Mouse (Mus musculus): ENCODE data around the gene Acd. TPM values are rescaled to one million over a fixed set of nuclear protein-coding genes. Genes with fewer than 3 reads are reported as not detected.

The Acd gene
- polyA plus RNA-seq, 1 experiment from 2014 or later = 55.0 TPM

GRCm38 (mm10) chr8:105704146-105704812 is 3.4 kb upstream of the Acd start:
- peaks cover 26% of the 10 kb centered on the region for H3K4me1 ChIP-seq (ENCODE audit: control insufficient read depth, insufficient read depth, low read length)
- no peak overlapping the region for H3K9ac ChIP-seq (ENCODE audit: low read depth, low read length)
- H3K4me2 ChIP-seq (ENCODE audit: low read depth, low read length) = no peak overlapping the region
- no peak for ATAC-seq
- H3K27me3 ChIP-seq (replicated peaks; ENCODE audit: control insufficient read depth, insufficient read depth, low read length) = no peaks in the 10 kb centered on the region
- H3K27ac ChIP-seq (ENCODE audit: low read length) = no peak overlapping the region
- H3K9me3 ChIP-seq (ENCODE audit: control insufficient read depth, low read length) = no peaks in the 10 kb centered on the region
- WGBS = 92% methylated on average over 34 of the region's 34 CpGs
- H3K36me3 ChIP-seq (ENCODE audit: control insufficient read depth, insufficient read depth, low read length) = no peaks in the 10 kb centered on the region
- H3K4me3 ChIP-seq (ENCODE audit: low read length) = no peak overlapping the region

GRCm38 (mm10) chr8:105702731-105703415 is 2.0 kb upstream of the Acd start:
- no peak for ATAC-seq
- 94% methylated on average over 24 of the region's 24 CpGs for WGBS

GRCm38 (mm10) chr8:105702001-105702401 is 1.1 kb upstream of the Acd start:
- peak overlapping the region; percentile 71 for H3K4me3 ChIP-seq (ENCODE audit: low read length)
- no peaks in the 10 kb centered on the region for H3K9me3 ChIP-seq (ENCODE audit: control insufficient read depth, low read length)
- ATAC-seq = peak; percentile 10; the same call in 1 of the 2 replicates
- H3K4me2 ChIP-seq (ENCODE audit: low read depth, low read length) = peak overlapping the region; percentile 95
- H3K36me3 ChIP-seq (ENCODE audit: control insufficient read depth, insufficient read depth, low read length) = 0 out of 2 replicates have a peak, but pooled peaks cover 4% of the 10 kb centered on the region
- no peaks in the 10 kb centered on the region for H3K27me3 ChIP-seq (replicated peaks; ENCODE audit: control insufficient read depth, insufficient read depth, low read length)
- WGBS = 47% methylated on average over 18 of the region's 18 CpGs
- peaks cover 15% of the 10 kb centered on the region for H3K4me1 ChIP-seq (ENCODE audit: control insufficient read depth, insufficient read depth, low read length)
- peak overlapping the region; percentile 57 for H3K27ac ChIP-seq (ENCODE audit: low read length)
- peak overlapping the region; percentile 59 for H3K9ac ChIP-seq (ENCODE audit: low read depth, low read length)

More at GRCm38 (mm10) chr8:105702731-105703415, 2.0 kb upstream of the Acd start:
- H3K4me2 ChIP-seq (ENCODE audit: low read depth, low read length) = no peak overlapping the region
- H3K36me3 ChIP-seq (ENCODE audit: control insufficient read depth, insufficient read depth, low read length) = no peaks in the 10 kb centered on the region
- no peak overlapping the region for H3K9ac ChIP-seq (ENCODE audit: low read depth, low read length)
- H3K9me3 ChIP-seq (ENCODE audit: control insufficient read depth, low read length) = no peaks in the 10 kb centered on the region
- no peak overlapping the region for H3K4me3 ChIP-seq (ENCODE audit: low read length)
- no peak overlapping the region for H3K27ac ChIP-seq (ENCODE audit: low read length)
- no peaks in the 10 kb centered on the region for H3K27me3 ChIP-seq (replicated peaks; ENCODE audit: control insufficient read depth, insufficient read depth, low read length)
- peaks cover 23% of the 10 kb centered on the region for H3K4me1 ChIP-seq (ENCODE audit: control insufficient read depth, insufficient read depth, low read length)

- Histone ChIP-seq H3K4me1 (ENCODE audit: control insufficient read depth, insufficient read depth, low read length) (peaks cover 15% of the 10 kb centered on the region), H3K9me3 (ENCODE audit: control insufficient read depth, low read length) (no peaks in the 10 kb centered on the region), H3K36me3 (ENCODE audit: control insufficient read depth, insufficient read depth, low read length) (0 out of 2 replicates have a peak, but pooled peaks cover 4% of the 10 kb centered on the region), H3K9ac (ENCODE audit: low read depth, low read length) (peak overlapping the region; percentile 76), H3K4me3 (ENCODE audit: low read length) (peak overlapping the region; percentile 71), H3K4me2 (ENCODE audit: low read depth, low read length) (peak overlapping the region; percentile 95), H3K27ac (ENCODE audit: low read length) (peak overlapping the region; percentile 94), H3K27me3 (replicated peaks; ENCODE audit: control insufficient read depth, insufficient read depth, low read length) (no peaks in the 10 kb centered on the region)
- under 1% methylated on average over 21 of the region's 21 CpGs for WGBS
- peak; percentile 66 for ATAC-seq
These were observed 336 bp downstream of the Acd start for GRCm38 (mm10) chr8:105700566-105700965.

- Histone ChIP-seq H3K4me1 (ENCODE audit: control insufficient read depth, insufficient read depth, low read length) (peaks cover 15% of the 10 kb centered on the region), H3K4me3 (ENCODE audit: low read length) (peak overlapping the region; percentile 71), H3K4me2 (ENCODE audit: low read depth, low read length) (peak overlapping the region; percentile 95), H3K27ac (ENCODE audit: low read length) (no peak overlapping the region), H3K9me3 (ENCODE audit: control insufficient read depth, low read length) (no peaks in the 10 kb centered on the region), H3K9ac (ENCODE audit: low read depth, low read length) (peak overlapping the region; percentile 76), H3K36me3 (ENCODE audit: control insufficient read depth, insufficient read depth, low read length) (0 out of 2 replicates have a peak, but pooled peaks cover 4% of the 10 kb centered on the region), H3K27me3 (replicated peaks; ENCODE audit: control insufficient read depth, insufficient read depth, low read length) (no peaks in the 10 kb centered on the region)
- ATAC-seq = no peak
- 90% methylated on average over 11 of the region's 11 CpGs for WGBS
These were observed 1.2 kb downstream of the Acd start for GRCm38 (mm10) chr8:105699488-105700215.

GRCm38 (mm10) chr8:105698734-105699133 is 2.2 kb downstream of the Acd start:
- H3K27me3 ChIP-seq (replicated peaks; ENCODE audit: control insufficient read depth, insufficient read depth, low read length) = no peaks in the 10 kb centered on the region
- ATAC-seq = no peak
- H3K9ac ChIP-seq (ENCODE audit: low read depth, low read length) = no peak overlapping the region
- peaks cover 21% of the 10 kb centered on the region for H3K4me1 ChIP-seq (ENCODE audit: control insufficient read depth, insufficient read depth, low read length)
- no peak overlapping the region for H3K4me2 ChIP-seq (ENCODE audit: low read depth, low read length)
- 91% methylated on average over 5 of the region's 5 CpGs for WGBS
- H3K36me3 ChIP-seq (ENCODE audit: control insufficient read depth, insufficient read depth, low read length) = 0 out of 2 replicates have a peak, but pooled peaks cover 4% of the 10 kb centered on the region
- no peak overlapping the region for H3K27ac ChIP-seq (ENCODE audit: low read length)
- no peak overlapping the region for H3K4me3 ChIP-seq (ENCODE audit: low read length)
- H3K9me3 ChIP-seq (ENCODE audit: control insufficient read depth, low read length) = no peaks in the 10 kb centered on the region

- Histone ChIP-seq H3K4me3 (ENCODE audit: low read length) (no peak overlapping the region), H3K36me3 (ENCODE audit: control insufficient read depth, insufficient read depth, low read length) (0 out of 2 replicates have a peak, but pooled peaks cover 4% of the 10 kb centered on the region), H3K9me3 (ENCODE audit: control insufficient read depth, low read length) (no peaks in the 10 kb centered on the region), H3K9ac (ENCODE audit: low read depth, low read length) (no peak overlapping the region), H3K4me2 (ENCODE audit: low read depth, low read length) (no peak overlapping the region), H3K4me1 (ENCODE audit: control insufficient read depth, insufficient read depth, low read length) (peaks cover 20% of the 10 kb centered on the region), H3K27ac (ENCODE audit: low read length) (no peak overlapping the region), H3K27me3 (replicated peaks; ENCODE audit: control insufficient read depth, insufficient read depth, low read length) (no peaks in the 10 kb centered on the region)
- no peak for ATAC-seq
- WGBS = 89% methylated on average over 17 of the region's 17 CpGs
These were observed 3.6 kb downstream of the Acd start for GRCm38 (mm10) chr8:105697196-105697780.

GRCm38 (mm10) chr8:105695080-105695780 is 5.7 kb downstream of the Acd start:
- H3K4me2 ChIP-seq (ENCODE audit: low read depth, low read length) = no peak overlapping the region
- H3K27ac ChIP-seq (ENCODE audit: low read length) = no peak overlapping the region
- no peaks in the 10 kb centered on the region for H3K9me3 ChIP-seq (ENCODE audit: control insufficient read depth, low read length)
- WGBS = 82% methylated on average over 30 of the region's 30 CpGs
- 0 out of 2 replicates have a peak, but pooled peaks cover 4% of the 10 kb centered on the region for H3K36me3 ChIP-seq (ENCODE audit: control insufficient read depth, insufficient read depth, low read length)
- H3K4me3 ChIP-seq (ENCODE audit: low read length) = no peak overlapping the region
- ATAC-seq = no peak
- peaks cover 13% of the 10 kb centered on the region for H3K4me1 ChIP-seq (ENCODE audit: control insufficient read depth, insufficient read depth, low read length)
- H3K27me3 ChIP-seq (replicated peaks; ENCODE audit: control insufficient read depth, insufficient read depth, low read length) = no peaks in the 10 kb centered on the region
- no peak overlapping the region for H3K9ac ChIP-seq (ENCODE audit: low read depth, low read length)

All from intestine, embryonic 16.5 days (tissue).